Mouse (Mus musculus): ENCODE measurements around the gene Cdx2. TPM values are rescaled to one million over a fixed set of nuclear protein-coding genes. Genes with fewer than 3 reads are reported as not detected.

The Cdx2 gene
- total and polyA plus RNA-seq, 3 experiments, result not detected

DNA sequence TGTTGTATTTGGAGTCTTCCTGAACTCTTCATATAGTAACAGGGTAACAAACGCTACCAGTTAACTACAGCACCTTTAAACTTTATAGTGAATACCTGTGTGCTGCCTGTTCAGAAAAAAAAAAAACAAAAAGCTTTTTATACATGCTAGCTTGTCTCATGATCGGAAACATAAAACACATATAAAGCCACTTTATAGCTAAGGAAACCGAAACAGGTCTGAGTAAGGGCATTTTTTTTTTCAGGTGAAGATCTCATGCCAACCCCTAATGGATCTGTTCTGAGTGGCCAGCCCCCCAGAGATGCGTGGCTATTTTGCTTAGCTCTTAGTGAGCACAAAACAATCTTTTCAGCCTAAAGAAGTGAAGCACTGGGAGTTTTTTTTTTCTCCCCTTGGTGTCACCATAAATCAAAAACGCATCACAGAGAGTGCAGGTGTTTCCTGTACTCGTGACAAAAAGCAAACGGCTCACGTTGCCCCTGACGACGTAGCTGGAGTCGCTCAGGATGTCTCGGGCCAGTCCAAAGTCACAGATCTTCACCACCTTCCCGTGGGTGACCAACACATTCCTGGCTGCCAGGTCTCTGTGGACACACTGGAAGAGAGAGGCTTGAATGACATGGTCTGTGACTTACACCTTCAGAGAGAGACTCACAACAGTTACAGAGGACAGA, 33.8 kb upstream of the Cdx2 start:
- 0 out of 2 replicates have a peak overlapping the region, but pooled peaks have one; percentile 9 for H3K27ac ChIP-seq (ENCODE audit: insufficient read depth, low read depth)
- no peak overlapping the region for H3K4me2 ChIP-seq (ENCODE audit: insufficient read depth, low read depth, poor library complexity, severe bottlenecking)
- H3K27me3 ChIP-seq (replicated peaks), result no peaks in the 10 kb centered on the region
- peaks cover 8% of the 10 kb centered on the region for H3K9me3 ChIP-seq (replicated peaks; ENCODE audit: low read length)
- H3K4me3 ChIP-seq (replicated peaks in 1 of 3; ENCODE audit: low read depth in 2 of 3, low read length in 2 of 3, poor library complexity in 1 of 3), result no peak overlapping the region
- H3K36me3 ChIP-seq (replicated peaks in 1 of 2; ENCODE audit: control insufficient read depth in 1 of 2, insufficient read depth in 1 of 2, low read length in 1 of 2), result peaks cover 0 to 5% of the 10 kb centered on the region in 2 experiments
- peak; percentile 83 for DNase-seq (ENCODE audit: extremely low read depth)
- H3K4me1 ChIP-seq (ENCODE audit: control insufficient read depth in 1 of 2, insufficient read depth in 2 of 2), result peaks cover 16 to 51% of the 10 kb centered on the region in 2 experiments
- TF ChIP-seq TCF12 (IDR thresholded peaks at IDR 0.05; ENCODE audit: low read depth, low read length), result peak; percentile 80
- no peak for TF ChIP-seq POLR2AphosphoS2 (IDR thresholded peaks at IDR 0.05; ENCODE audit: low read depth, low read length)
- no peak for TF ChIP-seq KAT2A (IDR thresholded peaks at IDR 0.05; ENCODE audit: insufficient replicate concordance, low read length)
- peak; percentile 86 for TF ChIP-seq ZNF384 (IDR thresholded peaks at IDR 0.05; ENCODE audit: low read depth, low read length)
- peak; percentile 97 for TF ChIP-seq BHLHE40 (IDR thresholded peaks at IDR 0.05; ENCODE audit: low read depth, low read length)
- peak; percentile 74 for TF ChIP-seq ETS1 (conservative IDR thresholded peaks at IDR 0.05; ENCODE audit: low read depth, low read length)
- TF ChIP-seq EP300 (IDR thresholded peaks at IDR 0.05; ENCODE audit: low read length), result peak; percentile 34; the same call in 1 of the 2 replicates
- no peak overlapping the region for H3K9ac ChIP-seq (ENCODE audit: insufficient read depth, low read depth)
- dilution Hi-C loops (cut with MboI; ENCODE audit: extremely low pct_ligation_motif_present, extremely low pct_unique_long_range_greater_than_20kb, low sequenced_read_pairs), result no loop called here
- in situ Hi-C loops (cut with MboI; ENCODE audit: low pct_ligation_motif_present, low pct_unique_long_range_greater_than_20kb, low sequenced_read_pairs), result no loop called here
- no peaks in the 10 kb centered on the region for H3K79me2 ChIP-seq (replicated peaks; ENCODE audit: control insufficient read depth, extremely low read depth, insufficient read depth, poor library complexity, severe bottlenecking)

DNA sequence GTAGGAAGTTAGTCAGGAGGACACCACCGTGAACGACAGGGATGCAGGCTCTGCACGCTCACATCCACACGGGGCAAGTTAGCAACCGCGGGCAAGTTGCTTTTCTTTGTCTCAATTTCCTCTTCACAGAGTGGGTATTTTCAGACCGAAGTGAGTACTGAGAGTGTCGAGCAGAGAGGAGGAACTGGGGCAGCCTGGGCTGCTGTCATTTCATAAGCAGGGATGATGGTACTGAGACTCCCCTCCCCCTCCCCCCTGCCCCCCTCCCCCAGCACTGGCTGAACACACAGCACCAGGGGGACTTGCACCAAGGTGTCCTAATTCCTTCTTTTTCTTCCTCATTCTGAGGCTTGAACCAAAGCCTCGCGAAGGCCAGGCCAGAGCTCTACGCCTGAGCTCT, 32.5 kb upstream of the Cdx2 start:
- no peaks in the 10 kb centered on the region for H3K9me3 ChIP-seq (replicated peaks; ENCODE audit: low read length)
- H3K4me1 ChIP-seq (ENCODE audit: control insufficient read depth in 1 of 2, insufficient read depth in 2 of 2), result peaks cover 16 to 51% of the 10 kb centered on the region in 2 experiments
- no peaks in the 10 kb centered on the region for H3K27me3 ChIP-seq (replicated peaks)
- H3K36me3 ChIP-seq (replicated peaks in 1 of 2; ENCODE audit: control insufficient read depth in 1 of 2, insufficient read depth in 1 of 2, low read length in 1 of 2), result no peaks in the 10 kb centered on the region
- peak; percentile 77 for DNase-seq (ENCODE audit: extremely low read depth)
- peak overlapping the region; percentile 88 for H3K4me2 ChIP-seq (ENCODE audit: insufficient read depth, low read depth, poor library complexity, severe bottlenecking)
- peak overlapping the region; percentile 72 for H3K27ac ChIP-seq (ENCODE audit: insufficient read depth, low read depth)
- in situ Hi-C loops (cut with MboI; ENCODE audit: low pct_ligation_motif_present, low pct_unique_long_range_greater_than_20kb, low sequenced_read_pairs), result loop anchor here (10.0 kb wide), 1 partner anchor 505 kb away; no protein-coding TSS in a partner anchor
- H3K79me2 ChIP-seq (replicated peaks; ENCODE audit: control insufficient read depth, extremely low read depth, insufficient read depth, poor library complexity, severe bottlenecking), result no peaks in the 10 kb centered on the region
- dilution Hi-C loops (cut with MboI; ENCODE audit: extremely low pct_ligation_motif_present, extremely low pct_unique_long_range_greater_than_20kb, low sequenced_read_pairs), result no loop called here
- peak; percentile 67 for TF ChIP-seq CHD2 (IDR thresholded peaks at IDR 0.05; ENCODE audit: low read length)
- TF ChIP-seq BHLHE40 (IDR thresholded peaks at IDR 0.05; ENCODE audit: low read depth, low read length), result peak; percentile 5; the same call in 1 of the 2 replicates
- TF ChIP-seq MEF2A (IDR thresholded peaks at IDR 0.05; ENCODE audit: borderline replicate concordance, low read depth, low read length), result no peak
- H3K4me3 ChIP-seq (replicated peaks in 1 of 3; ENCODE audit: low read depth in 2 of 3, low read length in 2 of 3, poor library complexity in 1 of 3), result no peak overlapping the region
- H3K9ac ChIP-seq (ENCODE audit: insufficient read depth, low read depth), result no peak overlapping the region

DNA sequence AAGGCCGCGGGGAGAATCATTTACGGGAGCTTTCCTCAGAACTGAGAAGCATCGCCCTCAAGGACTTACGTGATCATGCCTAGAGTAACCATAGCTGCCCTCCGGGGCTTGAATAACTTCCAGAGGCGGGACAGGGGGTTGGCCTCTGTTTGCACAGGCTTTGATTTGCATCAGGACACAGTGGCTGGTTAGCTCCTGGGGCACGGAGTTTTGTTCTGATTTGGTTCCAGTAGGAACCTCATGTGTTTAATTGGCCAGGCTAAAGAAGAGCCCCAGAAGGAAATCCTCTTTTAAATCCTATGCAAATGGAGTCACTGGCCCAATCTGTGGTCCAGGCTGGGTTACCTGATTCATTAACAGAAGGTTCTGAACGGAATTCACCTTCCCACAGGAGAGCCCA, 31.9 kb upstream of the Cdx2 start:
- Histone ChIP-seq H3K27ac (ENCODE audit: insufficient read depth, low read depth) (peak overlapping the region; percentile 72), H3K9me3 (replicated peaks; ENCODE audit: low read length) (no peaks in the 10 kb centered on the region), H3K27me3 (replicated peaks) (no peaks in the 10 kb centered on the region), H3K79me2 (replicated peaks; ENCODE audit: control insufficient read depth, extremely low read depth, insufficient read depth, poor library complexity, severe bottlenecking) (no peaks in the 10 kb centered on the region), H3K36me3 (replicated peaks in 1 of 2; ENCODE audit: control insufficient read depth in 1 of 2, insufficient read depth in 1 of 2, low read length in 1 of 2) (no peaks in the 10 kb centered on the region), H3K4me1 (ENCODE audit: control insufficient read depth in 1 of 2, insufficient read depth in 2 of 2) (peaks cover 13 to 46% of the 10 kb centered on the region in 2 experiments), H3K4me2 (ENCODE audit: insufficient read depth, low read depth, poor library complexity, severe bottlenecking) (peak overlapping the region; percentile 88), H3K9ac (ENCODE audit: insufficient read depth, low read depth) (no peak overlapping the region), H3K4me3 (replicated peaks in 1 of 3; ENCODE audit: low read depth in 2 of 3, low read length in 2 of 3, poor library complexity in 1 of 3) (no peak overlapping the region)
- DNase-seq (ENCODE audit: extremely low read depth), result peak; percentile 96
- in situ Hi-C loops (cut with MboI; ENCODE audit: low pct_ligation_motif_present, low pct_unique_long_range_greater_than_20kb, low sequenced_read_pairs), result loop anchor here (10.0 kb wide), 1 partner anchor 506 kb away; no protein-coding TSS in a partner anchor
- dilution Hi-C loops (cut with MboI; ENCODE audit: extremely low pct_ligation_motif_present, extremely low pct_unique_long_range_greater_than_20kb, low sequenced_read_pairs), result no loop called here
- TF ChIP-seq CTCF (conservative IDR thresholded peaks at IDR 0.05 in 1 of 2, IDR thresholded peaks at IDR 0.05 in 1 of 2; ENCODE audit: low read depth in 2 of 2, low read length in 2 of 2) (no peak), MAZ (IDR thresholded peaks at IDR 0.05; ENCODE audit: low read depth, low read length) (no peak; the same call in 1 of the 2 replicates), ETS1 (conservative IDR thresholded peaks at IDR 0.05; ENCODE audit: low read depth, low read length) (peak; percentile 82), UBTF (IDR thresholded peaks at IDR 0.05; ENCODE audit: low read depth, low read length) (no peak), NELFE (IDR thresholded peaks at IDR 0.05; ENCODE audit: low read depth, low read length) (no peak), ELF1 (IDR thresholded peaks at IDR 0.05; ENCODE audit: low read depth, low read length) (0 out of 2 replicates have a peak, but pooled peaks have one; percentile 18), NRF1 (IDR thresholded peaks at IDR 0.05; ENCODE audit: low read depth, low read length) (no peak), RCOR1 (conservative IDR thresholded peaks at IDR 0.05; ENCODE audit: low read depth, low read length) (no peak), CHD1 (IDR thresholded peaks at IDR 0.05; ENCODE audit: low read depth, low read length) (no peak), HCFC1 (IDR thresholded peaks at IDR 0.05; ENCODE audit: low read depth, low read length) (no peak), IRF4 (IDR thresholded peaks at IDR 0.05; ENCODE audit: low read depth, low read length) (peak; percentile 78), MAFK (IDR thresholded peaks at IDR 0.05; ENCODE audit: insufficient replicate concordance, low read length) (no peak), ZC3H11A (IDR thresholded peaks at IDR 0.05; ENCODE audit: low read depth, low read length) (no peak), ZMIZ1 (IDR thresholded peaks at IDR 0.05; ENCODE audit: low read depth, low read length) (no peak), SIN3A (IDR thresholded peaks at IDR 0.05; ENCODE audit: low read length) (no peak), USF2 (conservative IDR thresholded peaks at IDR 0.05; ENCODE audit: low read depth, low read length) (no peak), CHD2 (IDR thresholded peaks at IDR 0.05; ENCODE audit: low read length) (no peak)
